Mouse (Mus musculus): ENCODE measurements around the gene Gspt1. TPM values are rescaled to one million over a fixed set of nuclear protein-coding genes. Genes with fewer than 3 reads are reported as not detected.
A peak's percentile ranks its signal among the peaks of the same experiment; 100 is the strongest.

Gene Gspt1
- polyA plus RNA-seq, 1 experiment from 2014 or later: 55.2 TPM

DNA sequence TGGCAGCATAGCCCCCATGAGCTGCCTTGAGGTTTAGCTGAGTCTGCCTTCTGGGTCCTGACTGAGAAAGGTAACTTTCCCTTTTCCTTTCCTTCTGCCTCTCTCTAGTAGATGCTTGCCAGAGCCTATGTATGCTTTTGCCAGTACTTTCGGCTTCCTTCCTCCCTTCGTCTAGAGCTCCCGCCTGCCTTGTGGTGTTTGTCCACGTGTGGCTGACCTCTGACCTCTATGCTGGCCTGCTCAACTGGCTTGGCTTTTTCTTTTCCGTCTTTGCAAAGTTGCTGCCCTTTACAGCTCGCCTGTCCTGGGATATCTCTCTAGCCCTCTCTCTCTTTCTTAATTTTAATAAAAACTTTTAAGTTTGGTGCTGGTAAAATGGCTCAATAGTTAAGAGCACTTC, 15.7 kb upstream of the Gspt1 start:
- ATAC-seq: no peak
- Histone ChIP-seq H3K9ac (replicated peaks) (no peak overlapping the region), H3K27me3 (no peaks in the 10 kb centered on the region), H3K27ac (no peak overlapping the region), H3K4me1 (replicated peaks) (no peaks in the 10 kb centered on the region), H3K36me3 (no peaks in the 10 kb centered on the region), H3K4me3 (replicated peaks) (no peak overlapping the region), H3K4me2 (replicated peaks) (no peak overlapping the region), H3K9me3 (no peaks in the 10 kb centered on the region)
- 36% methylated on average over 6 of the region's 6 CpGs for WGBS

DNA sequence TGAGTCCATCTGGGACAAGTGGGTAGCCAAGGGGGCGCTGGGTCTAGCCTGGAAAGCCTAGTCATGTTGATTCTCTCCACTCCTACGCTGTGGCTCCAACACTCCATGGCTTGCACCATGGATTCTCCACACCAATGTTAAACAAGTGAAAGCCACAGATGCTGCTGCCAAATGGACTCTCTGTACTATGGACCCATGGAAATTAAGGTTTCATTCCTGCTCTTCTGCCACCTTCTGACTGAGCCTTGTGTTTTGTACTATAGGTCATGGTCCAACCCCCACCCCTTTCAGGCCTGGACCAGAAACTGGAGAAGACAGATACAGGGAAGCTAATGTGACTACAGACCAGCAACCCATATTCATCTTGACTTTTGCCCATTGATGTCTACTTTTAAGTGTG, 12.4 kb upstream of the Gspt1 start:
- H3K9me3 ChIP-seq: no peaks in the 10 kb centered on the region
- no peak overlapping the region for H3K27ac ChIP-seq
- ATAC-seq: no peak
- 85% methylated on average over 2 of the region's 2 CpGs for WGBS
- no peak overlapping the region for H3K4me2 ChIP-seq (replicated peaks)
- H3K4me3 ChIP-seq (replicated peaks): no peak overlapping the region
- no peaks in the 10 kb centered on the region for H3K27me3 ChIP-seq
- no peaks in the 10 kb centered on the region for H3K36me3 ChIP-seq
- no peak overlapping the region for H3K9ac ChIP-seq (replicated peaks)
- no peaks in the 10 kb centered on the region for H3K4me1 ChIP-seq (replicated peaks)

DNA sequence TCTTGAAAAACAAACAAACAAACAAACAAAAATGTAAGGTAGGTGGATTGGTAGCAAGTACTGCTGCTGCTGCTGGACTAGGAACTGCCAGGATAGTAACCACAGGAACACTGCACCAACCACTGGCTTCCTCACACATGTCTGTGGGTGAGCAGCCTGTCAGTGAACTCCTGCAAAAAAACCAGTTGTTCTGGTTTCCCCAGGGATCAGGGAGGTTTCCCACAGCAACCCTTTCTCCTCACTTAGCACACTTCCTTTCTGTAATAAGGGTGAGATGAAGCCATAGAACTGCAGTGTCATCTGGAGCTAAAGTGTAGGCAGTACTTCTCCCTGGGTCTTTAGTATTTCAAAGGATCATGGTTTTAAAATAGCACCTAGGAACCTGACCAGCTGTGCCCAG, 9.1 kb upstream of the Gspt1 start:
- Histone ChIP-seq H3K4me2 (replicated peaks) (no peak overlapping the region), H3K27ac (no peak overlapping the region), H3K27me3 (no peaks in the 10 kb centered on the region), H3K36me3 (no peaks in the 10 kb centered on the region), H3K4me3 (replicated peaks) (no peak overlapping the region), H3K9ac (replicated peaks) (no peak overlapping the region), H3K4me1 (replicated peaks) (no peaks in the 10 kb centered on the region), H3K9me3 (no peaks in the 10 kb centered on the region)
- no peak for ATAC-seq

DNA sequence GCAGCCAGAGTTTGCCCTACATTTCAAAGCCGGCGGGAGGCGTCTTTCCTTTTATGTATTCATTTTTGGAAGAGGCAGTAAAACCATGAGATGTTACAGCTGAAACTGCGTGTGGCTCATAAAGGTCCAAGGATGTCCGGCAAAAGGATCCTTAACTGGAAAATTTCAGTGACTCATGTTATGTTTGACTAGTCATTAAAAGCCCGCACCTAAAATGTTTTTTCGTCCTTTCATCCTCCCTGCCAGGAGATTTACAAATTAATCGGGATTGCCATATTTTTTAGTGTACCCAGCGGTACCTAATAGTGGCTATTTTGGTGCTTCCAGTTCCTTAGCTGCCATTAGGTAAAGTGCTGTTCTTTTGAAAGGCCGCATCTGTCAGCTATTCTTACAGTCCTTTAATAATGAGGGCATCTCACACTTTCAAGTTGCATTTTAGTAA, 619 bp upstream of the Gspt1 start:
- 25% methylated on average over 10 of the region's 10 CpGs for WGBS
- Histone ChIP-seq H3K4me1 (replicated peaks) (peaks cover 26% of the 10 kb centered on the region), H3K36me3 (no peaks in the 10 kb centered on the region), H3K9me3 (no peaks in the 10 kb centered on the region), H3K4me3 (replicated peaks) (peak overlapping the region; percentile 99), H3K9ac (replicated peaks) (peak overlapping the region; percentile 78), H3K27me3 (no peaks in the 10 kb centered on the region), H3K4me2 (replicated peaks) (peak overlapping the region; percentile 64), H3K27ac (peak overlapping the region; percentile 92)
- ATAC-seq: no peak

DNA sequence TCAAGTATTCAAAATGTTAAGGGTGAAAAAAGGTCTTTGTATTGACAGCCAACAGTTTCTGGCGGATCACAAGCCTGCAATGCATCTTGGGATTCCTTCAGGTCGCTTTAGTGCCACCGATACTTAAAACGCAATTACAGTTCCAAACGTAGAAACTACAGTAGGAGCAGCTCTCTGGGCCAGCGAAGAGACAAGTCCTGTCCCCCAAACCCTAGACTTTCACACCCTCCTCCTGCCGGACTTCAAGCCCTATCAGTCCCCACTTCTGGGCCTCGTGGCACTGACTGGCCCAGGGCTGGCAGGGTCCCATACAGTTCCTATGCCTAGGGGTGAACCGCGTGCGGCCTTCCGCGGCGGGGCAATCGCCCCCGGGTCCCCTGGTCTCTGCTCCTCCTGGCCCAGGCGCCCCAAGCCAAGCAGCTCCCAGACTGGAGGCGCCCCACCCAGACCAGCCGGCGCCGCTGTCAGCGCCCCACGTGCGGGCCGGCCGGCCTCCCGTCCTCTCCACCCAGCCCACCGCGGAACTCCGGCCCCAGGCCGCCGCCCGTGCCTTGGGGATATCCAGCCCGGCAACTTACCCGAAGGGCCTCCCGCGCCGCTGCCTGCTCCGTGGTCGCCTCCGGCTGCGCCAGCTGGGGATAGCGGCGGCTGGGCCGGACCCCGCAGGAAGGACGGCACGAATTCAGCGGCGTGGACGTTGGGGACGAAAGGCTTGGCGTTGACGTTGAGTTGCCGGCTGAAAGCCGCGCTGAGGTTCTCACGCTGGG, 877 bp downstream of the Gspt1 start:
- ATAC-seq: peak; percentile 21
- peak overlapping the region; percentile 90 for H3K9ac ChIP-seq (replicated peaks)
- H3K27ac ChIP-seq: peak overlapping the region; percentile 92
- peaks cover 26% of the 10 kb centered on the region for H3K4me1 ChIP-seq (replicated peaks)
- H3K4me3 ChIP-seq (replicated peaks): peak overlapping the region; percentile 99
- no peaks in the 10 kb centered on the region for H3K27me3 ChIP-seq
- H3K9me3 ChIP-seq: no peaks in the 10 kb centered on the region
- peak overlapping the region; percentile 98 for H3K4me2 ChIP-seq (replicated peaks)
- WGBS: under 1% methylated on average over 58 of the region's 58 CpGs
- no peaks in the 10 kb centered on the region for H3K36me3 ChIP-seq

DNA sequence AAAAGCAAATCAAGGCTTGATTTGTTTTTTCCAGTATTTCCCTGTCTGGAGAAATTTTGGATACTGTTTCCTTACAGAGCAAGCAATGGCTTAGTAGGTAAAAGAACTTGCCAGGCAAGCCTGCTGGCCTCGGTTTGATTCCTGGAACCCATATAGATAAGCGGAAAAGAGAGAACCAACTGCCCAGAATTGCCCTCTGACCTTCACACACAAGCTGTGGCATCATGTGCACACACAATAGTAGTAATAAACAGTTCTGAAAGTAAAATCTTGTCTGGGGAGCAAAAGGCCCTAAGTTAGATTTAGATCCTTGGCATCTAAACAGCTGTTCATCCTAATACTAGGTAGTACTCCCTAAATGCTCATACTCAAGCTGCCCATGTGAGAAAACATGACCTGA, 6.3 kb downstream of the Gspt1 start:
- H3K4me1 ChIP-seq (replicated peaks): peaks cover 20% of the 10 kb centered on the region
- H3K4me2 ChIP-seq (replicated peaks): no peak overlapping the region
- no peak overlapping the region for H3K4me3 ChIP-seq (replicated peaks)
- no peak overlapping the region for H3K9ac ChIP-seq (replicated peaks)
- H3K9me3 ChIP-seq: no peaks in the 10 kb centered on the region
- H3K36me3 ChIP-seq: no peaks in the 10 kb centered on the region
- no peaks in the 10 kb centered on the region for H3K27me3 ChIP-seq
- H3K27ac ChIP-seq: no peak overlapping the region
- ATAC-seq: no peak
- WGBS: 83% methylated on average over 2 of the region's 2 CpGs

DNA sequence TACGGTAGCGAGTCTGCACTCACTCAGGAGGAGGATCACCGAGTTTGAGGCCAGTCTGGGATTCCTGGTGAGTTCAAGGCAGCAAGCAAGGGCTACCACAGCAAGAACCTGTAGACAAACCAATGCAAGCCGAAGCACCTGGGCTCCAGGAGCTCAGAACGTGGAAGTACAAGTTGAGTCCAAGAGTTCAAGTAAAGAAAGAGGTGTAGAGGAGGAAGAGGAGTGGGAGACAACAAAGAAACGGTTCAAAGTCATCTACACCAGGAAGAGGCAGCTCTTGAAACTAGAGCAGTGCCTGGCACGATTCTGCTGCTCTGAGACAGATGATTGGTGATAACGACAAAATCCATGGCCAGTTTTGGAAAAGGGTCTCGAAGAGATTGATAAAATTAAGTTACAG, 8.4 kb downstream of the Gspt1 start:
- WGBS: 86% methylated on average over 9 of the region's 9 CpGs
- H3K27ac ChIP-seq: no peak overlapping the region
- no peak for ATAC-seq
- no peak overlapping the region for H3K4me3 ChIP-seq (replicated peaks)
- no peaks in the 10 kb centered on the region for H3K27me3 ChIP-seq
- H3K36me3 ChIP-seq: no peaks in the 10 kb centered on the region
- H3K9me3 ChIP-seq: no peaks in the 10 kb centered on the region
- no peak overlapping the region for H3K9ac ChIP-seq (replicated peaks)
- no peak overlapping the region for H3K4me2 ChIP-seq (replicated peaks)
- H3K4me1 ChIP-seq (replicated peaks): peaks cover 1% of the 10 kb centered on the region; the same call in 1 of the 2 replicates

DNA sequence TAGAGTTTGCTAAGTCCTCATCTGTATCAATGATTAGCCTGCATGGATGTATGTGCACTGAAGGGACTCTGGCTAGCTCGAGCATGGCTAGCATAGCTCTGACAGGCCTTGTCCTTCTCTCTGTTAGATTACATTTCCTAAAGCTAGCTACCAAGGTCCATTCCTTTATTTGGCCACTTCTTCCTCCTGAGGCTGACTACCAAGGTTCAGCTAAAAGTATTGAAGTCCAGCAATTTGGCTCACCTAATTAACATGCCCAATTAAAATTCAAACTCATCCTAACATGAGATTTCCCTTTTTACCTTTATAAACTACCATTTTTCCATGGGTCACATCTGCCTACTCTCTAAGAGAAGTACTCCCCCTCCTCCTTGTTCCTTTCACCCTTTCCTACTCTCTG, 11.7 kb downstream of the Gspt1 start:
- 87% methylated on average over 1 of the region's 1 CpGs for WGBS

DNA sequence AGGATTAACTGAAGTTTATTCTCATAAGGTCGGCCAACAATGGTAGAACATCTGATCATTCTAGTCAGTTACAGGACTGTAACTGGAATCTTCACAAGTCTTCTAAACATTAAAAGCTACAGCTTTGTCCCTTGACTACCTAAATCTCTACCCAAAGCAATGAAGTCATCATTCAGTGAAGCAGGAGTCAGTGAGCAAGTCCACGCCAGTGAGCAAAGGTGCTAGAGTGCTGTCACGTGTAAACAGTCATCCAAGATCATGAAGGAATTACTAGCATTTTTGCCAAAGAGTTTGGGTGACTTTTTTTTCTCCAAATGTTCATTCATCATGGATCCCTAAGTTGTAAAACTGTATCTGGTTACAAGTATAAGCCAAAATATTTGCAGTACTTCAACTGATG, 36.3 kb downstream of the Gspt1 start:
- Histone ChIP-seq H3K4me2 (replicated peaks) (no peak overlapping the region), H3K9me3 (no peaks in the 10 kb centered on the region), H3K36me3 (peaks cover 56% of the 10 kb centered on the region), H3K27ac (no peak overlapping the region), H3K27me3 (no peaks in the 10 kb centered on the region), H3K4me1 (replicated peaks) (no peaks in the 10 kb centered on the region), H3K9ac (replicated peaks) (no peak overlapping the region), H3K4me3 (replicated peaks) (no peak overlapping the region)
- ATAC-seq: no peak
- WGBS: 92% methylated on average over 3 of the region's 3 CpGs

More for the DNA sequence above, 11.7 kb downstream of the Gspt1 start:
- Histone ChIP-seq H3K9me3 (no peaks in the 10 kb centered on the region), H3K9ac (replicated peaks) (no peak overlapping the region), H3K27me3 (no peaks in the 10 kb centered on the region), H3K4me1 (replicated peaks) (no peaks in the 10 kb centered on the region), H3K4me2 (replicated peaks) (no peak overlapping the region), H3K36me3 (peaks cover 10% of the 10 kb centered on the region), H3K27ac (no peak overlapping the region), H3K4me3 (replicated peaks) (no peak overlapping the region)
- ATAC-seq: no peak

DNA sequence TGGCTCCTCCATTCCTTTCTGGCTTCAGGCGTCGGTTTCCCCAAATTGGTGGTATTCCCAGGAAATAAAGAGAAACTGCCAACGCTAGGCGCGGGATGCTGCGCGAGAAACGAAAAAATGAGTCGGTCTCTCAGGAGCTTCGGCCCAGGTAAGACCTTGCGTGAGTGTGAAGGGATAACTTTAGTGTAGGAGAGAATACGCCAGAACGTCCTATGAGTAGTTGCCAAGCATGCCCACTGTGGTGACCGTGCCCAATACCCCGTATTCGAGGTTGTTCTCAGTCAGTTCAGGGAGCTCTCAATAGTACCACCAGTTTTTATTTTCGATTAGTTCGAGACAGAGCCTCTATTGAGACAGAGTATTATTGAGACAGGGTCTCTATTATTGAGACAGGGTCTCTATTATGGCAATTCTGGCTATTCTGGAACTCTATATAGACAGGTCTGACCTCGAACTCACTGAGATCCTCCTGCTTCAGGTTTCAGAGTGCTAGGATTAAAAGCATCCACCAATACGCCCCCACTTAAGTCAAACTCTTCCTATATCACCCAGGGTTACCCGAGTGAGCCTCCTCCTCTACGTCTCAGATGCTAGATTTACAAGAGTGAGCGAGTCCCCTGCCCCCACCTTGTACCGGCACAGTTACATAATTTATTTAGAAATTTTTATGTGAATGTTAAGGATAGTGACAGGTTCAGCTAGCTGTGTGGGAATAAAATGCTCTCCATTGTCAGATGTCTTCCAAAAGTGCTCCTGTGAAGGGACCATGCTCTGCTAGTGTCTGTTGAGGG, 50.3 kb downstream of the Gspt1 start:
- ATAC-seq: peak; percentile 61
- Histone ChIP-seq H3K4me3 (replicated peaks) (peak overlapping the region; percentile 90), H3K4me2 (replicated peaks) (peak overlapping the region; percentile 95), H3K27ac (peak overlapping the region; percentile 80), H3K36me3 (peaks cover 38% of the 10 kb centered on the region), H3K9me3 (no peaks in the 10 kb centered on the region), H3K4me1 (replicated peaks) (peaks cover 31% of the 10 kb centered on the region), H3K9ac (replicated peaks) (peak overlapping the region; percentile 82), H3K27me3 (no peaks in the 10 kb centered on the region)
- 8% methylated on average over 24 of the region's 24 CpGs for WGBS

DNA sequence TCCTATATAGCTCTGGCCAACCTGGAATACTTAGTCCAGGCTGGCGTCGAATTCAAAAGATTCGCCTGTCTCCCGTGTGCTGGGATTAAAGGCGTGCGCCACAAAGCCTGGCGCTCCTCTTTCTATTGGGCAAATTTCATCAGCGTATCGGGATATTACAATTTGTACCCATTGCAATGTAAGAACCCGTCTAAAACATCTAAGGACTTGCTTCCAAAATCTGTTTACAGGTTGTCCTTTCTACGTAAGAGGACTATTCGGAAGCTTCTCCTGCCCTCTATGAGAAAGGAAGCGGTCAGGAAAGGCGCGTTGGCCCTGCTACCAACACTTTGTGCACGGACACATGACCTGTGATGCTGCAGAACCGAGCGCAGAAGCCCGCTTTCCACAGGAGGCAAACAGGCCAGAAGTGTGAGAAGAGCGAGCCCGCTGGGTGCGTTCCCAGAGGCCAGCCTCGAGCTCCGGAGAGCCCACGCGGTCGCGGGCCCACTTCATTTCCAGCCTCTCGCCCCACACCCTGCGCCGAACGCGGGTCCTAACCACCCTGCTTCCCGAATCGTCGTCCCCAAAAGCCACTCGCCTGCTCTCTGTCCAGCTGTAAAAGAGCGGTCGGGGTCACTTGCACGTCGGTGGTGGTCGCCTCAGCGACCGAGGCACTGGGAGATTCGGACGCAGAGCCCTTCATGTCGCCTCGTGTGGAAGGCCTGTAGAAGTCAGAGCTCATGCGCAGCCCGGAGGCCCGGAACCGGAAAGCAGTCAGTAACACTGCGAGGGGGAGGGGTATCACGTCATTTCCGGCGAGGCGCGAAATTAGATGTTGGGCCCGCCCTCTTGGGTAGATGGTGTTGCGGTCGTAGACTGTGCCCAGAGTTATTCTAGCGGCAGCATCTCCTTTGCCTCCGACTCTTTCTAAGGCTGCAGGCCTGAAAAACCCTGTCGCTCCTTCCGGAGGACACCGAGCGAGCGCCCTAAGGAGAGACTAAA, 51.3 kb downstream of the Gspt1 start, which contains the start of gene Rsl1d1:
Rsl1d1 (minus strand) TSS at position 761 of the 984 bp plus-strand sequence.
- peak within 1 kb of the TSS; percentile 90 for H3K4me3 ChIP-seq (replicated peaks)
- no peaks in the 10 kb centered on the region for H3K27me3 ChIP-seq
- peaks cover 31% of the 10 kb centered on the region for H3K4me1 ChIP-seq (replicated peaks)
- H3K27ac ChIP-seq: peak within 1 kb of the TSS; percentile 80
- H3K4me2 ChIP-seq (replicated peaks): peak within 1 kb of the TSS; percentile 95
- peak; percentile 99 for ATAC-seq
- WGBS: under 1% methylated on average over 68 of the region's 68 CpGs
- H3K9me3 ChIP-seq: no peaks in the 10 kb centered on the region
- peaks cover 41% of the 10 kb centered on the region for H3K36me3 ChIP-seq
- peak within 1 kb of the TSS; percentile 86 for H3K9ac ChIP-seq (replicated peaks)

Measured in midbrain, embryonic 13.5 days (tissue).